Mouse (Mus musculus): Measurements from ENCODE around the gene Bcar1.

The Bcar1 gene

DNA sequence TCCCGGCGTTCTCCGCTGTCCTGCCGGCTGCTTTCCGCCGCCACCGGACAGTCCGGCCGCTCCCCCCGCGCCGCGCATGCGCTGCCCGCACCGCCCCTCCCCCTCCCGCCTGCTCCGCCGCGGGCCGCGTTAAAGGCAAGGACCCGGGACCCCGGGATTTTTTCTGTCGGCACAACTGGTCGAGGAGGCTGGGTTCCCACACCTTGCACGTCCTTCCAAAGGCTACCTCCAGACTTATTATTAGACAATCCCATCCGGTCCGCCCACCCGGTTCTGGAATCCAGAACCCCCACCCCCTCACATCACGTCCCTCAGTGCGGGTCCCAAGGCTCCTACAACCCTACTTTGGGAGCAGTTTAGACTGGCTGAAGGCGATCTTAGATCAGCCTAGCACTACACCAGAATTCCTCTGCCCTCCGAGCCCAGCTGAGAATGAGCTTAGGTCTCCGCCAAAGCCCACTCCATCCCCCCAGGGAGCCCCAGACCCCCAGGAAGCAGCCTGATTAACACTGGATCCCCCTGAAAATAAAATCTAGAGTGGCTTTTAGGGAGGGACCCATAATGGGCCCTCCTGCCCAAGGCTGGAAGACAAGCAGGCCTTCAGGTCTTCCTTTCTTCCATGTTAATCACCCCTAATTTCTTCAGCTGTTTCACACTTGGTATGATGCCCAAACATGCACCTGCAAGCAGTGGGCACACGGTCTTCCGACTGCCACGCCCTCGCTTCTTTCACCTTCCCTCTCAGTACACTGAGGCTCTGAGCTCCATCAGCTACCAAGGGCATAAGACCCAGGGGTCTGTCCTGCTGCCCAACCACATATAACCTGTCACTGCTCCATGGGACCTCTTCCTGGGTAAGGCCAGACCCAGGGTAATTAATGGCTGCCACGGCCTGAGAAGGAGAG is at the start of gene Bcar1:
TSS of gene Bcar1 (minus strand) at position 18 of the 905 bp plus-strand sequence.
- DNase-seq: peak; percentile 82

- DNase-seq: no peak
Observed at GRCm38 (mm10) chr8:111789639-111790038, 46.0 kb upstream of the Bcar1 start.

DNA sequence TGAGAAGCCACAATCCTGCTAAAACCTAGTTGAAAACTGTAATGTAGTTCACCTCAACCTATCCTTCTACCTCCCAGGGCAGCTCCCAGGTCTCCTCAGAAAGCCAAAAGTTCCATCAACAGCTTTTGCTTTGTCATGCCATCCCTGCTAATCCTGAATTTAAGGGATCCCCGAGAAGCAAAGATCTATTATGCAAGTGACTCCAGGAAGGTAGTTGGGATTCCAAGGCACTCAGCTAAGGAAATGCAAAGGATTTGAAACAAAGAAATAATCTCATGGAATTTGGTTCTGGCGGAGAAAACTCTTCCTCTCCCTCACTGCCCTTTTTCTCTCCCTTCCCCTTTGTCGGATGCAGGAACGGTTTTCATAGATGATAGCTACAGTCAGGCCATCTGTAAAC is 45.6 kb upstream of the Bcar1 start:
- no peak for DNase-seq

- no peak for DNase-seq
Observed at GRCm38 (mm10) chr8:111788497-111788896, 44.9 kb upstream of the Bcar1 start.

GRCm38 (mm10) chr8:111788085-111788484 is 44.5 kb upstream of the Bcar1 start:
- no peak for DNase-seq

- DNase-seq: no peak
Observed at GRCm38 (mm10) chr8:111787683-111788082, 44.1 kb upstream of the Bcar1 start.

GRCm38 (mm10) chr8:111786701-111787588 is 43.3 kb upstream of the Bcar1 start:
- DNase-seq: no peak

- DNase-seq: no peak
Observed at GRCm38 (mm10) chr8:111786116-111786515, 42.5 kb upstream of the Bcar1 start.

DNA sequence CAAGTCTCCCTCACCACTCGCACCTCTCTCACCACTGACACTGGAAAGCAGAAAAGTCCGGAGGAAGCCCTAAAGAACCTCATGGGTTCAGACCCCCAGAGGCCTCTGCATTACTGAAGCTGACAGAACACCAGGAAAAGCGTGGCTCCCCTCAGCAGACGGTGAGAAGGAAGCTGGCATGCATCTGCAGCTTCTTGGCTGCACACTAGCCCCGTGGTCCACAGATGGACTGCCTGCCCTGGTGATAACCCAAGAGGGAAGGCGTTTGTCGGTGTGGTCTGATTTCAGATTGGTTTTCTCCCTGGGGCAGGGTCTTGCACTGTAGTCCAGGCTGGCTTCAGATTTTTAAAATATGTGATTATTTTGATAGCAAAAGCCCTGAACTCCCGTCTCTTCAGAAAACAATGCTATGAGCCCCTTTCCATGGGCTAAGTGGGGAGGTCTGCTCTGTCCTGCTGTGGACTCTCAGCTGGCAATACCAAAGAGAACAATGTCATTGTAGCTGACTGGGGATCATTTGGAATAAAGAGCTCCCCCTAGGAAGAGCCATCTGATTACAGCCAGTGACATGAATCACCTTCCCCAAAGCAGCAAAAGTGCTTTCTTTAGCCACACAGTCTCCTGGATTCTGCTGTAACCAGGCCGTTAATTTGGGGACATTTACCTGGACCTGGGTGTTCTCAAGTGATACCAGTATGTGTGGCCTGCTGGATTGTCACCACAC is 39.2 kb upstream of the Bcar1 start:
- no peak for DNase-seq

- DNase-seq: no peak
Observed at GRCm38 (mm10) chr8:111782161-111782560, 38.6 kb upstream of the Bcar1 start.

GRCm38 (mm10) chr8:111780697-111781424 is 37.3 kb upstream of the Bcar1 start:
- no peak for DNase-seq

DNA sequence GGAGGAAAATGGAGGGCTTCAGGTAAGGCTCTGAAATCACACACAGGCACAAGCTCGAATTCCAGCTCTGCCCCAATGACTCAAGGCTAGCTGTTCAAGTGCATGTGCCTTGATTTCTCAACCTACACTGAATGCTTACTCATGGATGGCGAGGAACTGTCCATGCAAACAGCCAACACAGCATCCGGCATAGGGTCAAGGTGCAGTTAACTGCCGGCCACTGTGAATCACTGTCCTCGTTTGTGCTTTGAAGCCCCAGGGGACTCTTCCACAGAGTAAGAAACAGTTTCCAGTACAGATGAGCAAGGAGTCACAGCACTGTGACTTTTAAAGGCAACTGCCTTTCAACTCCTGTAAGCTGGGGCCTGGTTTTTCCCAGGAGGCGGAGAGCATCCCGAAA is 36.1 kb upstream of the Bcar1 start:
- DNase-seq: no peak

DNA sequence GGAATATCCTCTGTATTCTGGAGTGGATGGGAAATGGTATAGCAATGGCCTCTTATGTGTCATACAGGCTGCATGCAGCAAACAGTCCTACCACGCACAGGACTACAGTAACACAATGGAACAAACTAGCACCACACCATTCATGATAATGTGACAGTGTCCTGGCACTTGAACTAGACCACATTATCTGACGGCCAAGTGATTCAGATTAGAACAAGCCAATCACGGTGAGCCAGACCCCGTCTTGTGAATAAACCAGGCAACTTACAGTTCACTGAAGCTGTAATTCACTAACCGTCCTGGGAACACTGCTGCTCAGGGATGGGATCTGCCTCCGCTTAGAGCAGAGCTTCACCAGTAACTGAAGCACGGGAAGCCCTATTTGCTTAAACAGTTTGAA is 35.2 kb upstream of the Bcar1 start:
- no peak for DNase-seq

- no peak for DNase-seq
Observed at GRCm38 (mm10) chr8:111776492-111776891, 32.9 kb upstream of the Bcar1 start.

DNA sequence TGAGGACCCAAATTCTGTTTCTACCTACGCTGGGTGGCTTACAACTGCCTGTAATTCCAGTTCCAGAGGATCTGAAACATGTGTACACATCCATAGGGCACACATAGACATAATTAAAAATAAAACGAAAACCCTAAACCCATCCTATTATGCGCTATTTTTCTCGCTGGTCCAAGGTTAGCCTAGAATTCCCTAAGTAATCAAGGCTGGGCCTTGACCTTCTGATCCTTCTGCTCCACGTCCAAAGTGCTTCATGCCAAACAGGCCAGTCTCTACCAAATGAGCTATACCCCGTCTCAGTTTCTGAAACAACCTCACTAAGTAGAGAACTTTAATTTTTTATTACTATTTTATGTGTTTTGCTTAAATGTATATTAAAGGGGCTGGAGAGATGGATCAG is 32.2 kb upstream of the Bcar1 start:
- no peak for DNase-seq

DNA sequence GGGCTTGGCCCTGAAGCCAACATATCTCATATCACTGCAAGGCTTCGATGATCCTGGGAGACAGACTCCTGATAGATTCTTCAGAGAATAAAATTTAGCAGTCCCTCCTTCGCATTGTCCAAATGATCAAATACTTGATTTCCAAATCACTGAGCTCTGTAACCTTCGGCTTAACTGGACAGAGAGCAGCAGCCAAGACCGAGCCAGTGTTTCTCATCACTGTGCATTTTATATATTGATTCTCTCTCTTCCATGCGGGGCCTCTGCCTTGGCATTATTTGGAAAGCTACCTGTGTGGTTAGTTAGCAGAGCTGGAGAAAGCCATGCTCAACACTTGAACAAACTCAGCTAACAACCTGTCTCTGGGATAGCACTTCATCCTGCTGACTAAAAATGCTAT is 29.9 kb upstream of the Bcar1 start:
- DNase-seq: no peak

DNA sequence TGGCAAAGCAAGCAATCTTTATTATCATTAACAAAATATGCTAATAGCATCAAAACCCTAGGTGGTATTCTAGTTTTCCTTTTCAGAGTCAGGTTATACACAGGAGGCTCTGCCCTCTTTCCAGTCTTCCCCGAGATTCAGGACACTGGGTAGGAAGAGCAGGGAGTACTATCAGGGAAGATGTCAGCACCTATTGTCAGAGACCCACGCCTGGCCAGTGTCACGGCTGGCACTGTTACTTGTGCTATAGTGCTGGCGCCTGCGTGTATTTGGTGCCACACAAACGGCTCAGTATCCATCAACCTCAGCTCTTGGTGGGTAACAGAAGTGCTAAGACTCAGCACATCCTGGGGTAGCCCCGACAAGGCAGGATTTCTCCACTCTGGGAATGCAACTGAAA is 29.4 kb upstream of the Bcar1 start:
- no peak for DNase-seq

GRCm38 (mm10) chr8:111772083-111772482 is 28.5 kb upstream of the Bcar1 start:
- no peak for DNase-seq

DNA sequence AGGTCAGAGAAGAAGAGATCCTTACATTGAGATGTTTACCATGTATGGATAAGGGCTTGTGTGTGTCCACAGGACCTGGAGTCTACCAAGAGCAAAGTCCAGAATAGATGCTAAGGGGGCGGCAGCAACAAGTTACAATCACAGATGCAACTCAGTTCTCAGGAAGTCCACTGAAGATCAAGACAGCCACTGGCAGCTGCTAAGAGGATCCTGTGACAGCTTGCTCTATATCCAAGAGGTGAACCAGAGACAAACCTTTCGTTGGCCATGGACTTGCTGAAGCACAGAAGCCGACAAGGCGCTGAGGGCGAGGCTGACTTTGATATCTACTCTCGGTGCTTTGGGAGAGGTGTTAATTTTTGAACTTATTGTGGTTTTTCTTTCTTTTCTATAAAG is 28.0 kb upstream of the Bcar1 start:
- DNase-seq: no peak

DNA sequence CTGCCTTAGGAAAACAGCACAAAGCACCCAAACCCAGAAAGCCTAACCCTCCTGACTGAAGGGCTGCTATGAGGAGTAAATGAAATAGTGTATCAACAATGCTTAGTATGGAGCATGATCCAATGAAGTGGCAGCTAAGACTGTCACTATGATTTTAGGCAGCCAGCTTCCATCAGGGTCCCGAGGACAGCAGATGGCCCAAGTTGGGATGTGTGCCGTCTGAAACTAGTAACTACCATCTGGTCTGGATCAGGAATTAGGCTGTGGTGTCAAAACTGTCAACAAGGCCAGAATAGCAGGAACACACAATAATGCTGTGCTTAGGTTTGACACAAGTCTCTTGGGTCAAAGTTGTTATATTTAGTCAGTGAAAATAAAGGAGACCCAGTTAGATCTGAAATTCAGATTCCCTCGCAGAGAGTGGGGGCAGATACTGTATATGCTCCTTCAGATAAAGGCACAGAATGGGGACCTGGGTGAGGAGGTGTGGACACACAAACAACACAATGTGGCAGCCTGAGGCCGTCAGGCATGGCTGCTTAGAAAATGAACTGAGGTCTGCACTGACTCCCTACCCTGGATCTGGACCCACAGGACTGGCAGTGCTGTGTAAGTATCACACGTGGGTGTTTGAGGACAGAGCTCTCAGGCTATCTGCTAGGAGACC is 27.5 kb upstream of the Bcar1 start:
- no peak for DNase-seq

DNA sequence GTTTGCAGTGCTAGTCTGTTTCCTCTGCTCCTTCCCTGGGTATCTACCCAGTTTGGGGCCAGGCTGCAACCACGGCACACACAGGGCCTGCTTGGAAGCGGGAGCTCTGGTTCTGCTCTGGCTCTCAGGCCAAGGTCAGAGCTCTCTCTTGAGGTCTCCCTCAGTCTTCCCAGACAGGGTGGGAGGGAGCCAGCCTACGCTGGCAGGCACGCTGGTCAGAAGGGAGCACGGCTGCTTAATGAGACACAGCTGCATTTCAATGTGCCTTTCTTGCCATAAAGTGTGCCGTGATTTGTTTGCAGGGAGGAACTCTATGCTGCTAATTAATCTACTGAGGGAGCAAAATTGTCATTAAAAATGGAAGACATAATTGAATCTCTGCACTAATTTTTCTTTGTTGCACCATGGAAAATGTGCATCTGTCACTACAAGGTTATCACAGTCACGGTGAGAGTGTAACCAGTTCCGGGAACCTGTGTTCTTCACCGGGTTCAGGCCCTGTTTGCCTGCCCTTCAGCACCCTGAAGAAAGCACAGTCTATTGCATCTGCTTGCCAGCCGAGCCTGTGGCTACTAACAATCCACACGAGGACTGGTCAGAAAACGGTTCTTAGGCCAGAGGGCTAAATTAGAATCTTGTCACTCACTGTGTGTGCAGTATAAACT is 26.3 kb upstream of the Bcar1 start:
- DNase-seq: peak; percentile 20

Data from right cerebral cortex, postnatal 14 days (tissue).